Mouse (Mus musculus) limb, embryonic 13.5 days (tissue): Measurements from ENCODE around the gene Fut7. TPM values are rescaled to one million over a fixed set of nuclear protein-coding genes. Genes with fewer than 3 reads are reported as not detected.
A peak's percentile ranks its signal among the peaks of the same experiment; 100 is the strongest.

ENCODE experiments used
- ATAC-seq: fragments of 200-750 bp; cut with Nextera tagmentation; 2 replicates; pipeline ENCODE4 v1.8.0; 2017; ENCODE audit warnings: low read depth, moderate number of reproducible peaks, moderate TSS enrichment; ENCODE audit not compliant: low FRiP score
- H3K27ac ChIP-seq: fragments of 300-500 bp; sonication (generic); 2 replicates; pipeline ENCODE4 v1.5.1; 2015; ENCODE audit warnings: inconsistent platforms, mild to moderate bottlenecking, moderate library complexity
- H3K27me3 ChIP-seq: fragments of 300-500 bp; sonication (generic); 2 replicates; pipeline ENCODE4 v1.6.1; 2015; ENCODE audit warnings: mild to moderate bottlenecking, inconsistent platforms
- H3K36me3 ChIP-seq: fragments of 300-500 bp; sonication (generic); 2 replicates; pipeline ENCODE4 v1.6.1; 2015; ENCODE audit warnings: inconsistent platforms, mild to moderate bottlenecking, moderate library complexity
- H3K4me1 ChIP-seq: fragments of 300-500 bp; sonication (generic); 2 replicates; pipeline ENCODE4 v1.6.1; 2015; ENCODE audit warnings: inconsistent platforms
- H3K4me2 ChIP-seq: fragments of 300-500 bp; sonication (generic); replicated peaks from 2 replicates; pipeline ENCODE4 v1.6.1; 2015; ENCODE audit warnings: inconsistent platforms, mild to moderate bottlenecking, moderate library complexity
- H3K4me3 ChIP-seq: fragments of 300-500 bp; sonication (generic); 2 replicates; pipeline ENCODE4 v1.5.1; 2015; ENCODE audit warnings: moderate library complexity, mild to moderate bottlenecking, inconsistent platforms
- H3K9ac ChIP-seq: fragments of 300-500 bp; sonication (generic); 2 replicates; pipeline ENCODE4 v1.6.1; 2015; ENCODE audit warnings: mild to moderate bottlenecking, inconsistent platforms
- H3K9me3 ChIP-seq: fragments of 300-500 bp; sonication (generic); 2 replicates; pipeline ENCODE4 v1.6.1; 2016; ENCODE audit warnings: inconsistent platforms
- WGBS: fragments of 180-500 bp; shearing (Covaris S2); methylation state at CpG from one replicate; pipeline ENCODE4 v1.1.7; 2015; 5-methylcytosine and 5-hydroxymethylcytosine counted together
- polyA plus RNA-seq: library from polyadenylated mRNA; unstranded; fragments of >200 nt; fragmentation: Nextera tagmentation; extraction: Ambion mirVana; gene quantifications from 2 replicates; pipeline ENCODE4 v1.2.1, GENCODE M21; 2015

The Fut7 gene
- polyA plus RNA-seq, 1 experiment from 2014 or later, result 0.06 TPM

GRCm38 (mm10) chr2:25442682-25443081 is 19.6 kb downstream of the Fut7 start:
- Histone ChIP-seq H3K36me3 (peaks cover 57% of the 10 kb centered on the region), H3K4me3 (no peak overlapping the region), H3K27ac (no peak overlapping the region), H3K27me3 (no peaks in the 10 kb centered on the region), H3K9ac (no peak overlapping the region), H3K4me1 (no peaks in the 10 kb centered on the region), H3K9me3 (no peaks in the 10 kb centered on the region), H3K4me2 (no peak overlapping the region)
- 90% methylated on average over 14 of the region's 14 CpGs for WGBS
- ATAC-seq, result no peak

GRCm38 (mm10) chr2:25450853-25451647 is 28.0 kb downstream of the Fut7 start:
- no peak for ATAC-seq
- Histone ChIP-seq H3K9ac (no peak overlapping the region), H3K36me3 (peaks cover 11% of the 10 kb centered on the region), H3K4me3 (no peak overlapping the region), H3K27me3 (no peaks in the 10 kb centered on the region), H3K4me2 (no peak overlapping the region), H3K27ac (no peak overlapping the region), H3K4me1 (no peaks in the 10 kb centered on the region), H3K9me3 (no peaks in the 10 kb centered on the region)
- 83% methylated on average over 8 of the region's 8 CpGs for WGBS

GRCm38 (mm10) chr2:25452951-25453350 is 29.9 kb downstream of the Fut7 start:
- no peak for ATAC-seq
- WGBS, result 31% methylated on average over 1 of the region's 1 CpGs
- Histone ChIP-seq H3K9me3 (no peaks in the 10 kb centered on the region), H3K9ac (no peak overlapping the region), H3K36me3 (peaks cover 3% of the 10 kb centered on the region; the same call in 1 of the 2 replicates), H3K27me3 (no peaks in the 10 kb centered on the region), H3K4me1 (no peaks in the 10 kb centered on the region), H3K27ac (no peak overlapping the region), H3K4me3 (no peak overlapping the region), H3K4me2 (no peak overlapping the region)

GRCm38 (mm10) chr2:25456205-25456953 is 33.3 kb downstream of the Fut7 start, which contains the start of gene Clic3:
Clic3 (plus strand) TSS chr2:25456838.
- no peak within 1 kb of the TSS for H3K9ac ChIP-seq
- no peak for ATAC-seq
- H3K4me2 ChIP-seq, result no peak within 1 kb of the TSS
- H3K9me3 ChIP-seq, result no peaks in the 10 kb centered on the region
- H3K4me1 ChIP-seq, result peaks cover 19% of the 10 kb centered on the region
- no peak within 1 kb of the TSS for H3K4me3 ChIP-seq
- no peaks in the 10 kb centered on the region for H3K27me3 ChIP-seq
- WGBS, result 57% methylated on average over 14 of the region's 14 CpGs
- peaks cover 15% of the 10 kb centered on the region for H3K36me3 ChIP-seq
- H3K27ac ChIP-seq, result no peak within 1 kb of the TSS

- no peak overlapping the region for H3K9ac ChIP-seq
- no peaks in the 10 kb centered on the region for H3K27me3 ChIP-seq
- WGBS, result 85% methylated on average over 9 of the region's 9 CpGs
- peaks cover 21% of the 10 kb centered on the region for H3K4me1 ChIP-seq
- H3K9me3 ChIP-seq, result no peaks in the 10 kb centered on the region
- H3K27ac ChIP-seq, result no peak overlapping the region
- ATAC-seq, result no peak
- H3K4me2 ChIP-seq, result no peak overlapping the region
- H3K36me3 ChIP-seq, result peaks cover 15% of the 10 kb centered on the region
- no peak overlapping the region for H3K4me3 ChIP-seq
Observed at GRCm38 (mm10) chr2:25457022-25457896, 34.2 kb downstream of the Fut7 start.

- H3K4me2 ChIP-seq, result 0 out of 2 replicates have a peak overlapping the region, but pooled peaks have one; percentile 87
- H3K9ac ChIP-seq, result no peak overlapping the region
- peaks cover 15% of the 10 kb centered on the region for H3K36me3 ChIP-seq
- H3K9me3 ChIP-seq, result no peaks in the 10 kb centered on the region
- no peaks in the 10 kb centered on the region for H3K27me3 ChIP-seq
- no peak overlapping the region for H3K4me3 ChIP-seq
- ATAC-seq, result no peak
- no peak overlapping the region for H3K27ac ChIP-seq
- H3K4me1 ChIP-seq, result peaks cover 21% of the 10 kb centered on the region
- 73% methylated on average over 5 of the region's 5 CpGs for WGBS
Observed at GRCm38 (mm10) chr2:25458911-25459310, 35.8 kb downstream of the Fut7 start.

- Histone ChIP-seq H3K36me3 (peaks cover 15% of the 10 kb centered on the region), H3K27me3 (no peaks in the 10 kb centered on the region), H3K27ac (peak overlapping the region; percentile 82), H3K4me1 (peaks cover 21% of the 10 kb centered on the region), H3K4me3 (peak overlapping the region; percentile 75), H3K4me2 (peak overlapping the region; percentile 87), H3K9me3 (no peaks in the 10 kb centered on the region), H3K9ac (peak overlapping the region; percentile 77)
- ATAC-seq, result peak; percentile 17
- 37% methylated on average over 5 of the region's 5 CpGs for WGBS
Observed at GRCm38 (mm10) chr2:25460135-25460534, 37.1 kb downstream of the Fut7 start.

GRCm38 (mm10) chr2:25460551-25461309 is 37.7 kb downstream of the Fut7 start, which contains the start of gene Paxx:
Paxx (minus strand) TSS chr2:25461094.
- Histone ChIP-seq H3K4me3 (peak within 1 kb of the TSS; percentile 75), H3K27ac (peak within 1 kb of the TSS; percentile 82), H3K9ac (peak within 1 kb of the TSS; percentile 77), H3K4me2 (peak within 1 kb of the TSS; percentile 87), H3K4me1 (peaks cover 25% of the 10 kb centered on the region), H3K9me3 (no peaks in the 10 kb centered on the region), H3K36me3 (peaks cover 15% of the 10 kb centered on the region), H3K27me3 (no peaks in the 10 kb centered on the region)
- WGBS, result under 1% methylated on average over 48 of the region's 48 CpGs
- ATAC-seq, result peak; percentile 89

GRCm38 (mm10) chr2:25461407-25461806 is 38.3 kb downstream of the Fut7 start:
- Histone ChIP-seq H3K4me1 (peaks cover 28% of the 10 kb centered on the region), H3K4me2 (peak overlapping the region; percentile 87), H3K9ac (peak overlapping the region; percentile 62), H3K36me3 (peaks cover 15% of the 10 kb centered on the region), H3K9me3 (no peaks in the 10 kb centered on the region), H3K27ac (peak overlapping the region; percentile 82; the same call in 1 of the 2 replicates), H3K4me3 (peak overlapping the region; percentile 75), H3K27me3 (no peaks in the 10 kb centered on the region)
- 29% methylated on average over 3 of the region's 3 CpGs for WGBS
- ATAC-seq, result no peak

- H3K9ac ChIP-seq, result no peak overlapping the region
Observed at GRCm38 (mm10) chr2:25463630-25464029, 40.6 kb downstream of the Fut7 start.

GRCm38 (mm10) chr2:25465256-25465655 is 42.2 kb downstream of the Fut7 start:
- H3K4me1 ChIP-seq, result peaks cover 22% of the 10 kb centered on the region
- no peak overlapping the region for H3K27ac ChIP-seq
- H3K4me2 ChIP-seq, result no peak overlapping the region
- 0 out of 2 replicates have a peak overlapping the region, but pooled peaks have one; percentile 45 for H3K9ac ChIP-seq
- no peak overlapping the region for H3K4me3 ChIP-seq
- H3K36me3 ChIP-seq, result no peaks in the 10 kb centered on the region
- no peaks in the 10 kb centered on the region for H3K9me3 ChIP-seq
- 86% methylated on average over 2 of the region's 2 CpGs for WGBS
- no peak for ATAC-seq
- H3K27me3 ChIP-seq, result no peaks in the 10 kb centered on the region

More at GRCm38 (mm10) chr2:25463630-25464029, 40.6 kb downstream of the Fut7 start:
- Histone ChIP-seq H3K4me2 (no peak overlapping the region), H3K9me3 (no peaks in the 10 kb centered on the region), H3K27me3 (no peaks in the 10 kb centered on the region), H3K36me3 (peaks cover 6% of the 10 kb centered on the region), H3K27ac (no peak overlapping the region), H3K4me3 (no peak overlapping the region), H3K4me1 (peaks cover 28% of the 10 kb centered on the region)
- 86% methylated on average over 3 of the region's 3 CpGs for WGBS
- ATAC-seq, result no peak
